Mouse (Mus musculus) hindbrain, embryonic 13.5 days (tissue): ENCODE data around the gene 0610037L13Rik. TPM values are rescaled to one million over a fixed set of nuclear protein-coding genes. Genes with fewer than 3 reads are reported as not detected.

Experiments used
- ATAC-seq: fragments of 200-750 bp; cut with Nextera tagmentation; 2 replicates; pipeline ENCODE4 v1.8.0; 2017; ENCODE audit warnings: moderate TSS enrichment; ENCODE audit not compliant: low FRiP score
- H3K27ac ChIP-seq: fragments of 300-500 bp; sonication (generic); 2 replicates; pipeline ENCODE4 v1.5.1; 2015; ENCODE audit warnings: inconsistent platforms, mild to moderate bottlenecking, moderate library complexity
- H3K27me3 ChIP-seq: fragments of 300-500 bp; sonication (generic); 2 replicates; pipeline ENCODE4 v1.6.1; 2015; ENCODE audit warnings: mild to moderate bottlenecking, inconsistent platforms
- H3K36me3 ChIP-seq: fragments of 300-500 bp; sonication (generic); 2 replicates; pipeline ENCODE4 v1.6.1; 2015; ENCODE audit warnings: mild to moderate bottlenecking, inconsistent platforms
- H3K4me1 ChIP-seq: fragments of 300-500 bp; sonication (generic); replicated peaks from 2 replicates; pipeline ENCODE4 v1.6.1; 2015; ENCODE audit warnings: inconsistent platforms
- H3K4me2 ChIP-seq: fragments of 300-500 bp; sonication (generic); 2 replicates; pipeline ENCODE4 v1.6.1; 2015; ENCODE audit warnings: inconsistent platforms, mild to moderate bottlenecking, moderate library complexity
- H3K4me3 ChIP-seq: fragments of 300-500 bp; sonication (generic); 2 replicates; pipeline ENCODE4 v1.5.1; 2015; ENCODE audit warnings: mild to moderate bottlenecking, inconsistent platforms
- H3K9ac ChIP-seq: fragments of 300-500 bp; sonication (generic); 2 replicates; pipeline ENCODE4 v1.6.1; 2015; ENCODE audit warnings: mild to moderate bottlenecking, inconsistent platforms
- H3K9me3 ChIP-seq: fragments of 300-500 bp; sonication (generic); 2 replicates; pipeline ENCODE4 v1.6.1; 2016; ENCODE audit warnings: inconsistent platforms
- WGBS: fragments of 180-500 bp; shearing (Covaris S2); methylation state at CpG from one replicate; pipeline ENCODE4 v1.1.7; 2015; 5-methylcytosine and 5-hydroxymethylcytosine counted together
- polyA plus RNA-seq: library from polyadenylated mRNA; unstranded; fragments of >200 nt; fragmentation: Nextera tagmentation; extraction: Ambion mirVana; gene quantifications from 2 replicates; pipeline ENCODE4 v1.2.1, GENCODE M21; 2015

0610037L13Rik gene
- 93.7 and 93.8 TPM in 2 replicates for polyA plus RNA-seq

DNA sequence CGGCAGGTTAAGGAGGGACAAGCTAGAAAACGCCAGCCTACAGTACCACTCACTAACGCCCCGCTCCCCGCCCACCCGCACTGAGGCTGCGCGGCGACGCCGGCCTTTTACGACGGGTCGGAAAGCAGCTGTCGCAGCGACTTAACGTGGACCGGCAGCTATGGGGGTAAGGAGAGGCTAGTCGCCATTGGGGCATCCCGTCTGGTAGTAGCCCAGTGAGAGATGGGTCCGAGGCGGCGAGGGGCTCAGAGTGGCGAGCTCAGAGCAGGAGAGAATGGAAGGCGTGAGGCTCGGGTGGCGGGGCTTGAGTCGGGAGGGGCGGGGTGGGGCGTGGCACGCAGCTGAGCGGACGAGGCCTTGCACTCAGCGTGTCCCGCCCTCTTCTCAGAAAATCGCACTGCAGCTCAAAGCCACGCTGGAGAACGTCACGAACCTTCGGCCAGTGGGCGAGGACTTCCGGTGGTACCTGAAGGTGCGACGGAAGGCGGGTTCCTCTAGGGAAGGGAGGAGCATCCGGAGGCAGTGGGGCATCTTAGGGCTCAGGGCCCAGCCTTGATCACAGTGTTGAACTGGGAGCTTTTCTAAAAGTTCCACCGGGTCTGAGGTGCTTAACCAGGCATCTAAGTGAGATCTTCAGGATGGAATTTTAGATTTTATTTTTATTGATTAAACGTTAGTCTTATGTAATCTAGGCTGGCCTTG, at the start of gene 0610037L13Rik:
Gene 0610037L13Rik, plus strand, starts transcription at position 83 of the 702 bp plus-strand sequence.
- Histone ChIP-seq H3K9ac (peak within 1 kb of the TSS; percentile 84), H3K27me3 (no peaks in the 10 kb centered on the region), H3K4me3 (peak within 1 kb of the TSS; percentile 57), H3K9me3 (no peaks in the 10 kb centered on the region), H3K4me2 (peak within 1 kb of the TSS; percentile 90), H3K4me1 (peaks cover 16% of the 10 kb centered on the region), H3K36me3 (peaks cover 53% of the 10 kb centered on the region), H3K27ac (peak within 1 kb of the TSS; percentile 96)
- peak; percentile 94 for ATAC-seq
- WGBS: under 1% methylated on average over 48 of the region's 48 CpGs

DNA sequence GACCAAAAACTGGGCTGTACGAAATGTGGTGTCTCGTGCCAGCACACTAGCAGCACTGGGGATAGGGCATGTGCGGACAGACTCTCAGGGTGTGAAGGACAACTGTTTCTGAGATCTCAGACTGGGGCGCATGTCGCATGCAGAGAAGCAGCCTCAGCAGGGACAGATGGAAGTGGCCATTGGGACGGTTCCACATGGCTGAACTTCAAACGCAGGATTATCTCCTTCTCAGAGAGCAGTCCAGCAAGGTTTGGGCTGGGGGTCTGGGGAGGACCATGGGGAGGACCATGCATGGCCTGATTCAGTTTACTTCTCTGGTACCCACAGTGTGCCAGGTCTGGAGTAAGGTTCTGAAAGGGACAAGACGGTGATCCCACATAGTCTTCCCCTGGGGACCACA, 45.9 kb upstream of the 0610037L13Rik start:
- Histone ChIP-seq H3K36me3 (peaks cover 47% of the 10 kb centered on the region), H3K9ac (peak overlapping the region; percentile 5; the same call in 1 of the 2 replicates), H3K9me3 (no peaks in the 10 kb centered on the region), H3K4me3 (no peak overlapping the region), H3K27ac (no peak overlapping the region), H3K4me2 (no peak overlapping the region), H3K4me1 (peaks cover 45% of the 10 kb centered on the region), H3K27me3 (peaks cover 21% of the 10 kb centered on the region)
- ATAC-seq: no peak
- 62% methylated on average over 8 of the region's 8 CpGs for WGBS

DNA sequence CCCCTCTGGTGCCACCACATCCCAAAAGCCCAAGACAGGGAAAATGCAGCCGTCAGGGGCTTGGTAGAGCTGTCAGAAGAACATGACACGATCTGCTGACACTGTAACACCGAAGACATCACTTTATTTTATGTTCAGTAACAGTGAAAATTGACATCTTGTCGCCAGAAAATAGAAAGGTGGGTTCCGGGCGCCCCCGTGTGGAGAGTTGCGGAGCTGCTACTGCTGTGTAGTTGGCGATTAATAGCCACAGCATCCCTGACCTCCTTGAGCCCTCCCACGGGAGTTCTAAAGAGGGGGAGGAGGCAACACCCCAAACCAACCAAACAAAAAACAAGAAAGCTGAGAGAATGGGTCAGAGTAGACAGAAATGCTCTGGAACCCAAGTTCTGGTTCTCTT, 44.6 kb upstream of the 0610037L13Rik start:
- Histone ChIP-seq H3K4me1 (peaks cover 37% of the 10 kb centered on the region), H3K9me3 (no peaks in the 10 kb centered on the region), H3K27ac (peak overlapping the region; percentile 48), H3K4me2 (no peak overlapping the region), H3K4me3 (no peak overlapping the region), H3K27me3 (peaks cover 21% of the 10 kb centered on the region), H3K9ac (peak overlapping the region; percentile 29; the same call in 1 of the 2 replicates), H3K36me3 (peaks cover 60% of the 10 kb centered on the region)
- ATAC-seq: no peak
- 2% methylated on average over 10 of the region's 10 CpGs for WGBS

DNA sequence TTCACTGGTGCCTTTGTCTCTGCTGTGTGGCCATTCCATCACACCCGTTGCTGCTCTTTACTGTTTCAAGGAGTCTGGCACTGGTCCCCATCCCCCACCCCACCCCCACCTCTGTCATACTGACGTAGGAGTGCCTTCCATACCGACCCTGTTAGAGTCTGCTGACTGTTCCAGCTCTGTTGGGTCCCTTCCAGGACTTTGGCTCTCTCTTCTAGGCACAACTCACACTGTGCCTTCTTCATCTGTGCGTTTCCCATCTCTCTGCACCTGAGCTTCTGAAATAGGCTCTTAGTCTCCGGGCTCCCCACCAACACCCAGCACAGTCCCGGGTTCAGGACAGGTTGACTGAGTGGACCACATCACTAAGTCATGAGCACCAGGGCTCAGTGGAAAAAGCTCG, 42.8 kb upstream of the 0610037L13Rik start:
- Histone ChIP-seq H3K27ac (no peak overlapping the region), H3K4me3 (no peak overlapping the region), H3K36me3 (peaks cover 77% of the 10 kb centered on the region), H3K27me3 (peaks cover 21% of the 10 kb centered on the region), H3K4me1 (peaks cover 36% of the 10 kb centered on the region), H3K9ac (peak overlapping the region; percentile 39; the same call in 1 of the 2 replicates), H3K9me3 (no peaks in the 10 kb centered on the region), H3K4me2 (no peak overlapping the region)
- peak; percentile 15; the same call in 1 of the 2 replicates for ATAC-seq
- WGBS: 68% methylated on average over 7 of the region's 7 CpGs

DNA sequence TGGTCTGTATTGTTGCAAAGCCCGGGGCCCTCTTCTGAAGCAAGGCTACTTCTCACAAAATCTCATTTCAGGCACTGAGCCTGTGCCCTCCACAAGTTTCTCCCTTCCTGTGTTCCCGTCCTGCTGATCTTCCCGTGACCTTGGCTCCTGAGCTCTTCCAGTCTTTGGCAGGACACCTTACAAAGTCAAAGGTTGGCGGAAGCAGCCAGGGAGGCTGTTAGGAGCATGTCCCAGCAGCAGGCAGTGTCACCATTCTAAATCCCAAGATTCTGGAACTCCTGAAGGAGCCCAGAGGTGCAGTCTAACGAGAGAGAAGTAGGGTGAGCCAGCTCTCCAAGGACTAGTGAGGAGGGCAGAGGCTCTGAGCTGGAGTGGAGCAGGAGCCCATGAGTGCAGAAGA, 41.1 kb upstream of the 0610037L13Rik start:
- no peak overlapping the region for H3K9ac ChIP-seq

DNA sequence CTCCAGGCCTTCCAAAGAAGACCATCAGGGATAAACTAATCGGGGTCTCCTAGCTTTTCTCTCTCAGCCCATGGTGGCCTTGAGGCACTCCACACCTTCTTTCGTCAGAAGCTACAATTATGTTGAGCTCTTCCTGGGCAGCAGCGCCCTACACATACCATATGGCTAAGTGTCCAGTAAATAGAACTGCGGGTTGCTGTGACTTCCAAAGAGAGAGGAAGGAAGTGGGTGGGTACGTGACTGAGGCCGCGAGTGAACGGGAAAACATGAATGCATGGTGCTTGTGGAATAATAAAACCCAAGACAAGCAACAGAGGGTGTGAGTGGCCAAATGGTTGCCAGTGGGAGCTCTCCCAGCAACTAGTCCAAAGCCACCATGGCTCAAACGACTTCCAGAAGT, 40.0 kb upstream of the 0610037L13Rik start:
- H3K4me1 ChIP-seq: peaks cover 14% of the 10 kb centered on the region
- H3K27me3 ChIP-seq: peaks cover 21% of the 10 kb centered on the region
- peaks cover 90% of the 10 kb centered on the region for H3K36me3 ChIP-seq
- no peaks in the 10 kb centered on the region for H3K9me3 ChIP-seq
- no peak for ATAC-seq
- H3K9ac ChIP-seq: no peak overlapping the region
- no peak overlapping the region for H3K27ac ChIP-seq
- WGBS: 85% methylated on average over 9 of the region's 9 CpGs
- H3K4me2 ChIP-seq: no peak overlapping the region
- H3K4me3 ChIP-seq: no peak overlapping the region

More for the DNA sequence above, 41.1 kb upstream of the 0610037L13Rik start:
- Histone ChIP-seq H3K27me3 (peaks cover 21% of the 10 kb centered on the region), H3K4me3 (no peak overlapping the region), H3K27ac (no peak overlapping the region), H3K36me3 (peaks cover 84% of the 10 kb centered on the region), H3K9me3 (no peaks in the 10 kb centered on the region), H3K4me1 (peaks cover 22% of the 10 kb centered on the region), H3K4me2 (no peak overlapping the region)
- 87% methylated on average over 5 of the region's 5 CpGs for WGBS
- ATAC-seq: no peak

DNA sequence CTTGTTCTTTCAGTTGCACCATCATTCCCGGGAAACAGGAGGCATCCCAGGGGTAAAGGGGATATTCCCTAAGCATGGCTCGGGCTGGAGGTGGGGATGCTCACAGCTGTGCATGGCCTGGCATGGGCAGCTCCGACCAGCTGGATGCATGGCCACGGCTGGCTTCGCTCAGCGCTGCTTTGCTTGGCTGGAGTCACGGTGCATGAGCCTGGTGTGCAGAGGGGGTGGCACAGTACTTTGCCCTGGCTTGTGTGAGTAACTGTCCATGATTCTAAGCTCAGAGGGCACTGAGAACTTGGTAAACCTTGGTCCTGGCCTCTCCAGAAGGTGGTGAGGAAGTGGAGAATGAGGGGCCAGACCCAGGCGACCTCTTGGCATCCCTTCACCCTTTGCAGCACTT, 39.5 kb upstream of the 0610037L13Rik start:
- Histone ChIP-seq H3K4me1 (peaks cover 11% of the 10 kb centered on the region), H3K4me2 (no peak overlapping the region), H3K36me3 (peaks cover 95% of the 10 kb centered on the region), H3K27me3 (peaks cover 21% of the 10 kb centered on the region), H3K4me3 (no peak overlapping the region), H3K9ac (0 out of 2 replicates have a peak overlapping the region, but pooled peaks have one; percentile 19), H3K27ac (no peak overlapping the region), H3K9me3 (no peaks in the 10 kb centered on the region)
- ATAC-seq: no peak
- 86% methylated on average over 8 of the region's 8 CpGs for WGBS

DNA sequence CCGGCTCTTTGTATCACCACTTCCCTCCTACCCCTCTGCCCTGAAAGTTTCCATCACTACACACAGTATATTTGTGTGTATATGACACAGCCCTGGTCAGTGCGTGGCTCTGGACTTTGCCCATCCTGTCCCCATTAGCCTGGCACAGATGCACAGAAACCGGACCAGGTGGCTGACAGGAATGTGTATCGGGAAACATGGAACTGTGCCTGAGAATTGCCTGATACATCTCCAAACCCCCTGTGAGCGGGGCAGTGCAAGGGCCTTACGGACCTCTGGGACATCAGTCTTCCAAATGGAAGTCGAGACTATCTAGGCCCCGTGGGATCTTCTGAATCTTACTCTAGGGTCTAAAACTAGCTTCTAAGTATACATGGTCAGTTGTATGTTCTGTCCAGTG, 36.3 kb upstream of the 0610037L13Rik start:
- no peak overlapping the region for H3K9ac ChIP-seq
- H3K4me1 ChIP-seq: no peaks in the 10 kb centered on the region
- H3K4me2 ChIP-seq: no peak overlapping the region
- no peak overlapping the region for H3K4me3 ChIP-seq
- H3K36me3 ChIP-seq: peaks cover 99% of the 10 kb centered on the region
- no peak for ATAC-seq
- no peaks in the 10 kb centered on the region for H3K27me3 ChIP-seq
- 93% methylated on average over 8 of the region's 8 CpGs for WGBS
- no peak overlapping the region for H3K27ac ChIP-seq
- H3K9me3 ChIP-seq: no peaks in the 10 kb centered on the region

DNA sequence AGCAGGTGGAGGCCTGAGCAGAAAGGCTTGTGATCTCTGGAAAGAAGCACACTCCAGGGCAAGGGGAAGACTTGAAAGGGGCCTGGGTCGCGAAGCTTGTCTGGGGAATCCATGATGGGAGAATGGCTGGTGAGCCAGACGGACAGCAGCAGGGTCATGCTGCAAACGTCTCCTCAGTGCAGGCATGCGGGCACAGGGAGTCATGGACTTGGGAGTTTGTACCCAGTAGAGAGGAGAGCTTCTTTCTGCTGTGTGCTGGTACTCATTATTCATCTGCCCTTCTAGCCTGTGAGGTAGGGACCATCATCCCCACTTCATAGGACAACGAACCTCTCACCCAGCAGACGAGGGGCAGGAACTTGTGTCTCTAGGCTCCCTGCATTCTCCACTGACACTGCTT, 35.8 kb upstream of the 0610037L13Rik start:
- no peak overlapping the region for H3K4me3 ChIP-seq
- no peak overlapping the region for H3K9ac ChIP-seq
- no peaks in the 10 kb centered on the region for H3K27me3 ChIP-seq
- WGBS: 89% methylated on average over 7 of the region's 7 CpGs
- ATAC-seq: no peak
- H3K9me3 ChIP-seq: no peaks in the 10 kb centered on the region
- no peak overlapping the region for H3K27ac ChIP-seq
- no peak overlapping the region for H3K4me2 ChIP-seq
- H3K36me3 ChIP-seq: peaks cover 99% of the 10 kb centered on the region
- no peaks in the 10 kb centered on the region for H3K4me1 ChIP-seq

DNA sequence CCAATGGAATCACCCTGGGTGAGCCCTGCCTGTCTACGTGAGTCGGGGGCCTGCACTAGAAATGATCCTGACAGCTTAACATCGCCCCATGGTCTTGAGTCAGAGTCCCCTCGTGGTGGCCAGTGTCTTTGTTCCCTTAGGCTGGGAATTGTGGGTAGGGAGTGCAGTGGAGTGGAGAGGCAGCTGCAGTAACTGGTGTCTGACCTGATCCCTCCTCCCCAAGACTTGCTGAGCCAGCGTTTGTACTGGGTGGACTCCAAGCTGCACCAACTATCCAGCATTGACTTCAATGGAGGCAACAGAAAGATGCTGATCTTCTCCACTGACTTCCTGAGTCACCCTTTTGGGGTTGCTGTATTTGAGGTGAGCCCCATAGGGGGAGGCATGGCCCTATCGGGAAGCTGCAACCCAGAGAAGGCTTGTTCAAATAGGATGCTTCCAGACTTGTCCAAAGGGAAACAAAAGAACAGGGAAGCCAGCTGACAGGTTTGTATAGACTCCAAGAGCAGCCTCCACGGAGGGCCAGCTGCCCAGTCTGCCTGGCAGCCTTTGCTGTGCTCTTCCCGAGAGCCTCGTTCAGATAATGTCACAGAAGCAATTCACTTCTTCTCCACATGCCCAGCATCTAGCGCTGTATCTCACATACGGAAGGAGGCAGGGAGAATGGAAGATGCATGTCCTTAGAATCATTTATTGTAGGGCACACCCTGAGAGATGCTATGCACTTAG, 32.5 kb upstream of the 0610037L13Rik start:
- no peak for ATAC-seq
- H3K4me3 ChIP-seq: no peak overlapping the region
- H3K27me3 ChIP-seq: no peaks in the 10 kb centered on the region
- no peak overlapping the region for H3K9ac ChIP-seq
- 71% methylated on average over 11 of the region's 11 CpGs for WGBS
- peak overlapping the region; percentile 41; the same call in 1 of the 2 replicates for H3K27ac ChIP-seq
- H3K9me3 ChIP-seq: no peaks in the 10 kb centered on the region
- H3K4me2 ChIP-seq: no peak overlapping the region
- H3K4me1 ChIP-seq: no peaks in the 10 kb centered on the region
- H3K36me3 ChIP-seq: peaks cover 99% of the 10 kb centered on the region

DNA sequence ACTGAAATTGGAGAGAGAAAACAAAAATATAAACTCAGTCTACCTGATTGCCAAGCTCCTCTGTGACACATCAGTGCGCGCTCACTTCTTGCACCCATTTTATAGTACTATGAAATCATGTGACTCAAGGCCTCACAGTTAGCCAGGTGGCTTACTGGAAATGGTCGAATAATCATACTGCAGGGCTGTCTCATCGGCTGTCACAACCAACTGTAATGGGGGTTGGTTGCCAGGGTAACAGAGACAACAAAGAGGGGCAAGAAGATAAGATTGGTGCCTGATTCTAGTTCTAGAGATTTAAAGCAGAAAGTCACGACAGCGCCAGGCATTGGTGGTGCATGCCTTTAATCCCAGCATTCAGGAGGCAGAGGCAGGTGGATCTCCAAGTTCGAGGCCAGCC, 30.6 kb upstream of the 0610037L13Rik start:
- Histone ChIP-seq H3K27me3 (no peaks in the 10 kb centered on the region), H3K4me3 (no peak overlapping the region), H3K9ac (no peak overlapping the region), H3K27ac (no peak overlapping the region), H3K4me1 (no peaks in the 10 kb centered on the region), H3K4me2 (no peak overlapping the region), H3K36me3 (peaks cover 96% of the 10 kb centered on the region), H3K9me3 (no peaks in the 10 kb centered on the region)
- no peak for ATAC-seq
- WGBS: 91% methylated on average over 7 of the region's 7 CpGs

DNA sequence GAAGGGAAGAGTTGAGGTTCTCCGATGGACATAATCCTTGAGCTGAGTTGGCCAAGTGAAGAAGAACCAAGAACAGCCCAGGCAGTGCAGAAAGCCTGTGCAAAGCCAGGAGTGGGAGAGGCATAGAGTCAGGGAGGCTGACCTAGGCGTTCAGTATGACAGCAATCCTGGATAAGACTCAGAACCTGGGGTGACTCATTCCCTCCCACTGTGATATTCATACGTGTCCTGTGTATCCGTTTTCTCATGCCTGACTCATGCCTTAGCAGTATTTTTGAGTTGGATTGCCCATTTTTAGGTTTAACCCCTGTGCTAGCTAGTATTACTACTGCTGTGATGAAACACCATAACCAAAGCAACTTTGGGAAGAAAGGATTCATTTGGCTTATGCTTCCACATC, 24.7 kb upstream of the 0610037L13Rik start:
- Histone ChIP-seq H3K4me3 (no peak overlapping the region), H3K36me3 (peaks cover 76% of the 10 kb centered on the region), H3K4me1 (no peaks in the 10 kb centered on the region), H3K4me2 (no peak overlapping the region), H3K27me3 (no peaks in the 10 kb centered on the region), H3K9ac (no peak overlapping the region), H3K9me3 (no peaks in the 10 kb centered on the region), H3K27ac (no peak overlapping the region)
- no peak for ATAC-seq
- WGBS: 96% methylated on average over 4 of the region's 4 CpGs
